Mouse (Mus musculus) testis, adult 2 months (tissue): ENCODE results near the gene Gm5244.

Source experiments
- CTCF ChIP-seq: fragments of 200-500 bp; IDR thresholded peaks from 2 replicates; pipeline ENCODE4 v1.5.1; 2012; ENCODE audit warnings: low read depth, mild to moderate bottlenecking, inconsistent platforms, low read length, moderate library complexity; ENCODE audit not compliant: control insufficient read depth, insufficient read depth, insufficient replicate concordance
- POLR2A ChIP-seq: fragments of 200-500 bp; IDR thresholded peaks from 2 replicates; pipeline ENCODE4 v1.6.1; 2012; ENCODE audit warnings: low read depth, mild to moderate bottlenecking, inconsistent platforms, low read length, moderate library complexity; ENCODE audit not compliant: control insufficient read depth

GRCm38 (mm10) chr19:12799081-12799480 lies 47.4 kb upstream of the Gm5244 start:
- TF ChIP-seq POLR2A = no peak
- no peak for TF ChIP-seq CTCF
